Mouse (Mus musculus): ENCODE data around the gene Hspa4l. TPM values are rescaled to one million over a fixed set of nuclear protein-coding genes. Genes with fewer than 3 reads are reported as not detected.

Gene Hspa4l
- polyA plus RNA-seq, 1 experiment, result 21.8 TPM

DNA sequence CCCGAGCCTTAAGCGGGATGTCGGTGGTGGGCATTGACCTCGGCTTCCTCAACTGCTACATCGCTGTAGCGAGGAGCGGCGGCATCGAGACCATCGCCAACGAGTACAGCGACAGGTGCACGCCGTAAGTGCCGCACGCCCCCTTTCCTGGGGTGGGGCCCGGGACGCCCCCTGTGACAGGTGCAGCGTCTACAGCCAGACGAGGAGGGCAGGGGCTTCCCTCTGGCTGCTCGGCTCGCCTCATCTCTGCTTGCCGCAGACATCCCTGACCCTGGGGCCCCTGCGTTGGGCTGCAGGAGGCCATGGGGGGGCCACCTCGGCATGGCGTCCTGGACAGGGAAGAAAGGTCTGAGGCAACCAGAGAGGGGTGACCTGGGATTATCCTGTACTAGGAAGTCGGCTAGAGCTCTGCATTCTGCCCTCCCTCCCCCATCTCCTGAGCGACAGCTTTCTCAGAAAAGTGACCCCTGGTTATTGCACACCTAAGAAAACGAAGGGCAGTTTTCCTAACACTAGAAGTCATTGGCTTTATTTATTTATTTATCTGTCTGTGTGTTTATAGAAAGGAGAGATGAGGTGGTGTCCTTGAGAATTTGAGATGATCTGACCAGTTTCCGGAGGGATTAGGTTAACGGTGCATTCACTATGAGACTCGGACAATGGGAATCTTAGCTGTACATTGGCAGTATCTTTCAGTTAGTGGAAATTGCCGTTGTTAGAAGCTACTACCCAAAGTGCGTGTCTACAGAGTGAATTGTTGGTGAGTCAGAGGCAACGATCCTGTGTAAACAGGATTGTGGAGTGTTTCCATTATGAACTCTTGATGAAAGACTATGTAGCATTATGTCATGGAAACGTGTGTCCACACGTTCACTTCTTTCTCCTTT, 1.6 kb downstream of the Hspa4l start:
- Histone ChIP-seq H3K27ac (ENCODE audit: insufficient read depth, low read length) (peak overlapping the region; percentile 36), H3K4me3 (ENCODE audit: insufficient read depth, low read length) (peak overlapping the region; percentile 77), H3K4me1 (ENCODE audit: control insufficient read depth, insufficient read depth, low read length) (no peaks in the 10 kb centered on the region; the same call in 1 of the 2 replicates)
- TF ChIP-seq CTCF (IDR thresholded peaks at IDR 0.05; ENCODE audit: borderline replicate concordance, insufficient read depth, low read length) (no peak), POLR2A (IDR thresholded peaks at IDR 0.05; ENCODE audit: low read depth, low read length) (peak; percentile 21; the same call in 1 of the 2 replicates)

DNA sequence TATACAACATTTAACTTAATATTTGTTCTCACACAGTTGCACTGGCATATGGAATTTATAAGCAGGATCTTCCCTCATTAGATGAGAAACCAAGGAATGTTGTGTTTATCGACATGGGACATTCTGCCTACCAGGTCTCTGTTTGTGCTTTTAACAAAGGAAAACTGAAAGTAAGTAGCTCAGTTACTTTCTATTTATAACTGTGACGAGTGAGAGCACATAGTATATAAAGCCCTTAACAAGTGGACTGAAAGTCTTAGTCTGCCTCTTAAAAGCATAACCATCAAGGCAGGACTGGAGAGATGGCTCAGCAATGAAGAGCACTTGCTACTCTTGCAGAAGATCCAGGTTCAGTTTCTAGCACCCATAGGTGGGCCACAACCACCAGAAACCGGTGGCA, 16.5 kb downstream of the Hspa4l start:
- no peak overlapping the region for H3K4me3 ChIP-seq (ENCODE audit: insufficient read depth, low read length)
- no peak for TF ChIP-seq CTCF (IDR thresholded peaks at IDR 0.05; ENCODE audit: borderline replicate concordance, insufficient read depth, low read length)
- no peak for TF ChIP-seq POLR2A (IDR thresholded peaks at IDR 0.05; ENCODE audit: low read depth, low read length)
- peak overlapping the region; percentile 51 for H3K27ac ChIP-seq (ENCODE audit: insufficient read depth, low read length)
- H3K4me1 ChIP-seq (ENCODE audit: control insufficient read depth, insufficient read depth, low read length), result no peaks in the 10 kb centered on the region; the same call in 1 of the 2 replicates

DNA sequence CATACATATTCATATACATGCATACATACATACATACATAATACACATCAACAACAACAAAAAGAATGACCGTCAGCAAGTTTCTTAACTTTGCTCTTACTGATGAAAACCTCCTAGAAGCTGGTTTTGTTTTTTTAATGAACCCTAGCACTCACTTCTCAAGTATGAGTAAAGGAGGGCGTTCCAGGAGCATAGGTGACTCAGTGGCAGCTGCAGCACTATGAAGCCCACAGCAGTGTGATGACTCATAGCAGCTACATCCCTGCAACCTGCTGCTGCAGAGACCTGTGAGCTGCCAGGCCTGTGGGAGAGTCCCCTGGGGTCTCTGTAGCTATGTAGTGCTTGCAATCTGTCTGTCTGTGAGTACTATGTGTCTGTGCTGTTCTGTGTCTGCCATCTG, 17.0 kb downstream of the Hspa4l start:
- Histone ChIP-seq H3K4me1 (ENCODE audit: control insufficient read depth, insufficient read depth, low read length) (no peaks in the 10 kb centered on the region; the same call in 1 of the 2 replicates), H3K4me3 (ENCODE audit: insufficient read depth, low read length) (no peak overlapping the region), H3K27ac (ENCODE audit: insufficient read depth, low read length) (no peak overlapping the region)
- TF ChIP-seq POLR2A (IDR thresholded peaks at IDR 0.05; ENCODE audit: low read depth, low read length), result no peak
- no peak for TF ChIP-seq CTCF (IDR thresholded peaks at IDR 0.05; ENCODE audit: borderline replicate concordance, insufficient read depth, low read length)

DNA sequence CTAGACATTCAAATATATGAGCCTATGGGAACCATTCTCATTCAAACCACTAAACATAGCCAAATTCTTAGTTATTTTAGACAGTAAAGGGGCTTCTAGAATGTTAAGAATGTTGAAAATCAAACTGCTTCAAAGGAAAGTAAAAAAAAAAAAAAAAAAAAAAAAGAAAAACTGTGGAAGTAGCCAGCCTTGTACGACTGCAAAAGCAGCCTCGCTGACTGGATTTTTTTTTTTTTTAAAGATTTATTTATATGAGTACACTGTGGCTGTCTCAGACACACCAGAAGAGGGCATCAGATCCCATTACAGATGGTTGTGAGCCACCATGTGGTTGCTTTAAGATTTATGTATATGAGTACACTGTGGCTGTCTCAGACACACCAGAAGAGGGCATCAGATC, 49.5 kb downstream of the Hspa4l start:
- H3K27ac ChIP-seq (ENCODE audit: insufficient read depth, low read length), result no peak overlapping the region
- H3K4me1 ChIP-seq (ENCODE audit: control insufficient read depth, insufficient read depth, low read length), result no peaks in the 10 kb centered on the region
- H3K4me3 ChIP-seq (ENCODE audit: insufficient read depth, low read length), result no peak overlapping the region
- TF ChIP-seq POLR2A (IDR thresholded peaks at IDR 0.05; ENCODE audit: low read depth, low read length) (no peak), CTCF (IDR thresholded peaks at IDR 0.05; ENCODE audit: borderline replicate concordance, insufficient read depth, low read length) (no peak)

DNA sequence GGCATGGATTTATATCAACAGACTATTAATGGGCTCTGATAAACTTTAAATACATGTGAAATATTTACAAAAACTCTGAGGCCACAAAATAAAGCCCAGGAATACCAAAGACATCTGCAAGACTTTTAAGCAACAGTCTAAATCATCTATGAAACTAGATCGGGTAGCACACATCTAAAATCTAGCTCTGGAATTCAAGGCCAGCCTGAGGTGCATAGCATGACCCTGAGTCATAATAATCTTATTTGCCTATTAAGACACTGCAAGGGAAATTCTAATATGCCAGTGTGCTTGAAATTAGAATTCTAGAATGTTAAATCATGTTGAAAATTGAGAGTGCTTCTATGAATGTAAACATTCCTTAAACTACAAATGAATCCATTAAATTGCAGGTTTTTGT, 53.8 kb downstream of the Hspa4l start:
- Histone ChIP-seq H3K27ac (ENCODE audit: insufficient read depth, low read length) (0 out of 2 replicates have a peak overlapping the region, but pooled peaks have one; percentile 52), H3K4me3 (ENCODE audit: insufficient read depth, low read length) (no peak overlapping the region), H3K4me1 (ENCODE audit: control insufficient read depth, insufficient read depth, low read length) (peaks cover 2% of the 10 kb centered on the region; the same call in 1 of the 2 replicates)
- TF ChIP-seq POLR2A (IDR thresholded peaks at IDR 0.05; ENCODE audit: low read depth, low read length) (no peak), CTCF (IDR thresholded peaks at IDR 0.05; ENCODE audit: borderline replicate concordance, insufficient read depth, low read length) (no peak)

DNA sequence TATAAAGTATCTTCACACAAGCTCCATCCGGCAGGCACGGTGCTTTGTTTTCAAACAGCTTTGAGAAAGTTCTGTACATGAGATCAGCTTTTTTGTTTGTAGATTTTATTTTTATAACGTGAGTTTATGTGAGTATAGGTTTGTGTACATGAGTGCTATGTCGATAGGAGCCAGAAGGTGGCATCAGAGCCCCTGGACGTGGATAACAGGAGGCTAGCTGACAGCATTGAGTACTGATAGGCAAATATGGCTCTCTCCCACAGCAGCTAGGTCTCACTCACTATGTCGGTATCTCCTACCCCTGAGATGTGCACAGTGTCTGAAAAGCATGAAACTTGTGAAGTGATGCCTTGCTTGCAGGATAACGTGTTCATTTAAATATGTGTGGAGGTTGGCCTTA, 54.2 kb downstream of the Hspa4l start:
- Histone ChIP-seq H3K27ac (ENCODE audit: insufficient read depth, low read length) (0 out of 2 replicates have a peak overlapping the region, but pooled peaks have one; percentile 52), H3K4me3 (ENCODE audit: insufficient read depth, low read length) (no peak overlapping the region), H3K4me1 (ENCODE audit: control insufficient read depth, insufficient read depth, low read length) (peaks cover 2% of the 10 kb centered on the region; the same call in 1 of the 2 replicates)
- TF ChIP-seq POLR2A (IDR thresholded peaks at IDR 0.05; ENCODE audit: low read depth, low read length) (no peak), CTCF (IDR thresholded peaks at IDR 0.05; ENCODE audit: borderline replicate concordance, insufficient read depth, low read length) (peak; percentile 46; the same call in 1 of the 2 replicates)

DNA sequence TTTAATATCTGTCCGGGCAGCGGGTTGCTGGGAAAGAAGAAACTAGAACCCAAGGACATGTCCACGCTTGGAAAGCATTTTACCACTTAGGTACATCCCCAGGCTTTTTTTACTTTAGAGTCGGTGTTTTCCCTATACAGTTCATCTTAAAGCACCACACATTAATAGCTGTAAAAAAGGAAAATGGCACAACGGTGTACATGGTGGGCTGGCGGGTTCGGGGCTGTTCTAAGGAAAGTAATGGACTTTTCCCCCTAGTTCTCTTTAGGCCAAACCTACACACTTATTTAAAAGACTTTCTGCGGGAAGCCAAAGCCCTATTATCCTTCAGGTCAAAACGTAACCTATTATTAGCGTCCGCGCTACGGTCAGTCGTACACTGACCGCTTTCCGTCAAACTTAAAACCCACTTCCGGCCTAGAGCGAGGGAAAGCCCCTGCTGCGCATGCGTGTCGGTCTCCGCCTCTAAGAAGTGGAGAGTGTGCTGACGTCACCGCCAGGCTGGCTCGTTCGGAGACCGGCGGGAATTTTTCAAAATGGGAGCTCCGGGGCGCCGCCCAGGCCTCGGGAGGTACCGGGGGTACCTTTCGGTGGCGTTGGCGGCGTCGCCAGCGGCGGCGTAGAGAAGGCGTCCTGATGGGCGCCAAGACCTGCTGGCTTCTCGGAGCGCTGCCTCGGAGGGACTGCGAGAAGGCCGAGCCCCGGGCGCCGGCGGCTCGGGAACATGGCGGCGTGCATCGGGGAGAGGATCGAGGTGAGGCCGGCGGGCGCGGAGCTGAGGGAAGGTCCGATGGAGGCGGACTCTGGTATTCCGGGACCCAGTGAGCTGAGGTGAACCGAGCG, 55.5 kb downstream of the Hspa4l start, which contains the start of gene Plk4:
Gene Plk4 (plus strand): TSS at position 490 of the 843 bp plus-strand sequence.
- peak; percentile 86 for TF ChIP-seq POLR2A (IDR thresholded peaks at IDR 0.05; ENCODE audit: low read depth, low read length)
- TF ChIP-seq CTCF (IDR thresholded peaks at IDR 0.05; ENCODE audit: borderline replicate concordance, insufficient read depth, low read length), result no peak
- Histone ChIP-seq H3K27ac (ENCODE audit: insufficient read depth, low read length) (peak within 1 kb of the TSS; percentile 30; the same call in 1 of the 2 replicates), H3K4me3 (ENCODE audit: insufficient read depth, low read length) (peak within 1 kb of the TSS; percentile 83), H3K4me1 (ENCODE audit: control insufficient read depth, insufficient read depth, low read length) (peaks cover 2% of the 10 kb centered on the region; the same call in 1 of the 2 replicates)

DNA sequence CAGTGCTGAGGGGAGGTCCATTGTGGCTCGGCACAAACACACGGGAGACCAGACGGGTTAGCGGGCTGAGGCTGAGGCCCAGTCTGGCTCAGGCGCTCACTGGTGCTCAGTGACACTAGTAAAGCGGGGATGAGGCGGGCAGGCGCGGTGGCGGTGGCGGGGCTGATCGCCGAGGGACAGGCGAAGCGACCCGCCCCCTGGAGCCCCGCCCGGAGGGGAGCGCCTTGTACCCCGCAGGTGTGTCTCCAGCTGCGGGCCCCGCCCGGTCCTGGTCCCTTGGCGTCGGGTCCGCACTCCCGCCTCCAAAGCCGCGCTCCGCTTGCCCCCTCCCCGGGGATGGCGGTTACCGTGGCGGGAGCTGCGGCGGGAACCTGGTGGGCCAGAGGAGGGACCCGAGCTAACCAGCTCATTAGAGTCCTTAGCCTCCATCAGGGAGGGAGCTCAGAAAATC, 56.1 kb downstream of the Hspa4l start:
- no peak overlapping the region for H3K27ac ChIP-seq (ENCODE audit: insufficient read depth, low read length)
- peaks cover 2% of the 10 kb centered on the region; the same call in 1 of the 2 replicates for H3K4me1 ChIP-seq (ENCODE audit: control insufficient read depth, insufficient read depth, low read length)
- H3K4me3 ChIP-seq (ENCODE audit: insufficient read depth, low read length), result peak overlapping the region; percentile 83
- TF ChIP-seq CTCF (IDR thresholded peaks at IDR 0.05; ENCODE audit: borderline replicate concordance, insufficient read depth, low read length) (no peak), POLR2A (IDR thresholded peaks at IDR 0.05; ENCODE audit: low read depth, low read length) (peak; percentile 45; the same call in 1 of the 2 replicates)

DNA sequence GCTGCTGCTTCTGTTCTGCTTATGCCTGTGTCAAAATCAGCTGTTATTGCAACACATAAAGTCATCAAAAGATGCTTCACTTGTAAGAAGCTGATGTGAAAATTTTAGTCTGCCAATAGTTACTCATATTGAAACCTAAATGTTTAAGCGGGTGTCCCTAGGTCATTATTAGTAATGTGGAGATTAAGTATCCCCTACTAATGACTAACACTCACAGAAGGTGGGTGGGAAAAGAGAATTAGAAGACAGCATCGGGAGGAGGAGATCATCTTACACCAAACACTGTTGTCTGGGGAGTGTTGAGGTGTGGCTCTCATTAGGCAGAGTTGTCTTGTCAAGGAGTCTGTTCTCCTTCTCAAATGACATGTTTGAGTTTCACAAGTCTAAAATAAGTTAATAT, 62.6 kb downstream of the Hspa4l start:
- H3K4me1 ChIP-seq (ENCODE audit: control insufficient read depth, insufficient read depth, low read length), result peaks cover 2% of the 10 kb centered on the region; the same call in 1 of the 2 replicates
- no peak overlapping the region for H3K4me3 ChIP-seq (ENCODE audit: insufficient read depth, low read length)
- TF ChIP-seq CTCF (IDR thresholded peaks at IDR 0.05; ENCODE audit: borderline replicate concordance, insufficient read depth, low read length) (no peak), POLR2A (IDR thresholded peaks at IDR 0.05; ENCODE audit: low read depth, low read length) (no peak)

More for the DNA sequence above, 62.6 kb downstream of the Hspa4l start:
- no peak overlapping the region for H3K27ac ChIP-seq (ENCODE audit: insufficient read depth, low read length)
